Mouse (Mus musculus) hindbrain, embryonic 12.5 days (tissue): Measurements from ENCODE around the gene Gjc2. TPM values are rescaled to one million over a fixed set of nuclear protein-coding genes. Genes with fewer than 3 reads are reported as not detected.

Experiments
- ATAC-seq: fragments of 200-750 bp; cut with Nextera tagmentation; 2 replicates; pipeline ENCODE4 v1.8.0; 2017; ENCODE audit warnings: moderate TSS enrichment; ENCODE audit not compliant: low FRiP score
- H3K27ac ChIP-seq: fragments of 300-500 bp; sonication (generic); 2 replicates; pipeline ENCODE4 v1.5.1; 2016; ENCODE audit warnings: mild to moderate bottlenecking
- H3K27me3 ChIP-seq: fragments of 300-500 bp; sonication (generic); 2 replicates; pipeline ENCODE4 v1.6.1; 2016; ENCODE audit warnings: mild to moderate bottlenecking
- H3K36me3 ChIP-seq: fragments of 300-500 bp; sonication (generic); 2 replicates; pipeline ENCODE4 v1.6.1; 2016; ENCODE audit warnings: mild to moderate bottlenecking
- H3K4me1 ChIP-seq: fragments of 300-500 bp; sonication (generic); 2 replicates; pipeline ENCODE4 v1.6.1; 2016
- H3K4me2 ChIP-seq: fragments of 300-500 bp; sonication (generic); replicated peaks from 2 replicates; pipeline ENCODE4 v1.6.1; 2016; ENCODE audit warnings: mild to moderate bottlenecking
- H3K4me3 ChIP-seq: fragments of 300-500 bp; sonication (generic); 2 replicates; pipeline ENCODE4 v1.5.1; 2016; ENCODE audit warnings: mild to moderate bottlenecking
- H3K9ac ChIP-seq: fragments of 300-500 bp; sonication (generic); 2 replicates; pipeline ENCODE4 v1.6.1; 2016; ENCODE audit warnings: mild to moderate bottlenecking, moderate library complexity
- H3K9me3 ChIP-seq: fragments of 300-500 bp; sonication (generic); replicated peaks from 2 replicates; pipeline ENCODE4 v1.6.1; 2016; ENCODE audit warnings: mild to moderate bottlenecking
- WGBS: fragments of 180-500 bp; shearing (Covaris S2); methylation state at CpG from one replicate; pipeline ENCODE4 v1.1.7; 2016; 5-methylcytosine and 5-hydroxymethylcytosine counted together
- polyA plus RNA-seq: library from polyadenylated mRNA; unstranded; fragments of >200 nt; fragmentation: Nextera tagmentation; extraction: Ambion mirVana; gene quantifications from 2 replicates; pipeline ENCODE4 v1.2.1, GENCODE M21; 2016

The Gjc2 gene
- polyA plus RNA-seq, 1 experiment from 2014 or later = 0.28 TPM

GRCm38 (mm10) chr11:59142962-59143361, 40.1 kb downstream of the Gjc2 start:
- Histone ChIP-seq H3K4me3 (no peak overlapping the region), H3K9me3 (no peaks in the 10 kb centered on the region), H3K4me1 (no peaks in the 10 kb centered on the region), H3K27me3 (peaks cover 11% of the 10 kb centered on the region), H3K9ac (no peak overlapping the region), H3K36me3 (no peaks in the 10 kb centered on the region), H3K27ac (no peak overlapping the region), H3K4me2 (no peak overlapping the region)
- no peak for ATAC-seq
- 80% methylated on average over 5 of the region's 5 CpGs for WGBS

GRCm38 (mm10) chr11:59141772-59142370, 41.1 kb downstream of the Gjc2 start:
- WGBS = 10% methylated on average over 14 of the region's 14 CpGs
- ATAC-seq = no peak
- H3K4me3 ChIP-seq = no peak overlapping the region
- H3K27me3 ChIP-seq = peaks cover 22% of the 10 kb centered on the region
- H3K9me3 ChIP-seq = no peaks in the 10 kb centered on the region
- H3K4me1 ChIP-seq = no peaks in the 10 kb centered on the region
- H3K9ac ChIP-seq = no peak overlapping the region
- H3K27ac ChIP-seq = no peak overlapping the region
- H3K4me2 ChIP-seq = peak overlapping the region; percentile 31
- no peaks in the 10 kb centered on the region for H3K36me3 ChIP-seq

- H3K27me3 ChIP-seq = peaks cover 52% of the 10 kb centered on the region
- H3K9me3 ChIP-seq = no peaks in the 10 kb centered on the region
- H3K4me2 ChIP-seq = no peak overlapping the region
- no peaks in the 10 kb centered on the region for H3K36me3 ChIP-seq
- peaks cover 12% of the 10 kb centered on the region for H3K4me1 ChIP-seq
- no peak overlapping the region for H3K4me3 ChIP-seq
- WGBS = 65% methylated on average over 19 of the region's 19 CpGs
- no peak for ATAC-seq
- no peak overlapping the region for H3K27ac ChIP-seq
- no peak overlapping the region for H3K9ac ChIP-seq
Measured at GRCm38 (mm10) chr11:59138537-59139486, 44.2 kb downstream of the Gjc2 start.

GRCm38 (mm10) chr11:59136994-59137706, 45.9 kb downstream of the Gjc2 start:
- WGBS = 76% methylated on average over 12 of the region's 12 CpGs
- H3K4me1 ChIP-seq = peaks cover 12% of the 10 kb centered on the region
- ATAC-seq = no peak
- H3K27ac ChIP-seq = no peak overlapping the region
- H3K9ac ChIP-seq = no peak overlapping the region
- H3K27me3 ChIP-seq = peaks cover 69% of the 10 kb centered on the region
- no peaks in the 10 kb centered on the region for H3K36me3 ChIP-seq
- no peaks in the 10 kb centered on the region for H3K9me3 ChIP-seq
- no peak overlapping the region for H3K4me2 ChIP-seq
- H3K4me3 ChIP-seq = no peak overlapping the region

GRCm38 (mm10) chr11:59135904-59136452, 47.0 kb downstream of the Gjc2 start, which contains the start of gene Obscn:
TSS of gene Obscn (minus strand) at chr11:59136402.
- no peak for ATAC-seq
- H3K9ac ChIP-seq = 0 out of 2 replicates have a peak within 1 kb of the TSS, but pooled peaks have one; percentile 38
- no peaks in the 10 kb centered on the region for H3K9me3 ChIP-seq
- 20% methylated on average over 43 of the region's 44 CpGs for WGBS
- no peak within 1 kb of the TSS for H3K27ac ChIP-seq
- peak within 1 kb of the TSS; percentile 30 for H3K4me3 ChIP-seq
- peak within 1 kb of the TSS; percentile 51 for H3K4me2 ChIP-seq
- H3K4me1 ChIP-seq = peaks cover 16% of the 10 kb centered on the region
- H3K27me3 ChIP-seq = peaks cover 76% of the 10 kb centered on the region
- no peaks in the 10 kb centered on the region for H3K36me3 ChIP-seq

GRCm38 (mm10) chr11:59135051-59135820, 47.8 kb downstream of the Gjc2 start:
- WGBS = 13% methylated on average over 55 of the region's 55 CpGs
- H3K9ac ChIP-seq = 0 out of 2 replicates have a peak overlapping the region, but pooled peaks have one; percentile 38
- peaks cover 76% of the 10 kb centered on the region for H3K27me3 ChIP-seq
- H3K4me3 ChIP-seq = peak overlapping the region; percentile 30
- no peak overlapping the region for H3K27ac ChIP-seq
- H3K36me3 ChIP-seq = no peaks in the 10 kb centered on the region
- peak overlapping the region; percentile 51 for H3K4me2 ChIP-seq
- no peaks in the 10 kb centered on the region for H3K9me3 ChIP-seq
- no peak for ATAC-seq
- H3K4me1 ChIP-seq = peaks cover 16% of the 10 kb centered on the region

- Histone ChIP-seq H3K27me3 (peaks cover 71% of the 10 kb centered on the region), H3K4me2 (peak overlapping the region; percentile 51), H3K9me3 (no peaks in the 10 kb centered on the region), H3K4me3 (peak overlapping the region; percentile 18), H3K27ac (no peak overlapping the region), H3K36me3 (no peaks in the 10 kb centered on the region), H3K4me1 (peaks cover 16% of the 10 kb centered on the region), H3K9ac (no peak overlapping the region)
- 0 out of 2 replicates have a peak, but pooled peaks have one; percentile 24 for ATAC-seq
- 10% methylated on average over 34 of the region's 35 CpGs for WGBS
Measured at GRCm38 (mm10) chr11:59134373-59134997, 48.5 kb downstream of the Gjc2 start.

- Histone ChIP-seq H3K36me3 (no peaks in the 10 kb centered on the region), H3K9ac (no peak overlapping the region), H3K4me2 (no peak overlapping the region), H3K4me3 (no peak overlapping the region), H3K9me3 (no peaks in the 10 kb centered on the region), H3K27me3 (peaks cover 56% of the 10 kb centered on the region), H3K27ac (no peak overlapping the region), H3K4me1 (peaks cover 16% of the 10 kb centered on the region)
- ATAC-seq = no peak
- whole genome bisulfite sequencing = 73% methylated on average over 2 of the region's 3 CpGs
Measured at GRCm38 (mm10) chr11:59132065-59132464, 50.9 kb downstream of the Gjc2 start.

- H3K36me3 ChIP-seq = no peaks in the 10 kb centered on the region
- no peak for ATAC-seq
- no peaks in the 10 kb centered on the region for H3K9me3 ChIP-seq
- peaks cover 16% of the 10 kb centered on the region for H3K4me1 ChIP-seq
- 0 out of 2 replicates have a peak overlapping the region, but pooled peaks have one; percentile 23 for H3K9ac ChIP-seq
- no peak overlapping the region for H3K4me2 ChIP-seq
- H3K4me3 ChIP-seq = no peak overlapping the region
- peaks cover 50% of the 10 kb centered on the region for H3K27me3 ChIP-seq
- WGBS = 67% methylated on average over 18 of the region's 18 CpGs
- H3K27ac ChIP-seq = no peak overlapping the region
Measured at GRCm38 (mm10) chr11:59131348-59131919, 51.6 kb downstream of the Gjc2 start.

GRCm38 (mm10) chr11:59130782-59131181, 52.2 kb downstream of the Gjc2 start:
- Histone ChIP-seq H3K4me3 (no peak overlapping the region), H3K27me3 (peaks cover 43% of the 10 kb centered on the region), H3K4me2 (no peak overlapping the region), H3K36me3 (no peaks in the 10 kb centered on the region), H3K4me1 (peaks cover 12% of the 10 kb centered on the region), H3K27ac (no peak overlapping the region), H3K9ac (no peak overlapping the region), H3K9me3 (no peaks in the 10 kb centered on the region)
- 86% methylated on average over 9 of the region's 9 CpGs for WGBS
- ATAC-seq = no peak
